Mouse (Mus musculus) neural tube, embryonic 15.5 days (tissue): ENCODE results near the gene Nlrp9b. TPM values are rescaled to one million over a fixed set of nuclear protein-coding genes. Genes with fewer than 3 reads are reported as not detected.

Source experiments
- polyA plus RNA-seq: library from polyadenylated mRNA; unstranded; fragments of >200 nt; fragmentation: Nextera tagmentation; extraction: Ambion mirVana; gene quantifications from 2 replicates; pipeline ENCODE4 v1.2.1, GENCODE M21; 2015

The Nlrp9b gene
- polyA plus RNA-seq, 1 experiment from 2014 or later: not detected

Other genes with a start within 250 kb of the Nlrp9b start
- 56.5 and 68.7 TPM in 2 replicates for gene Nectin2, start 241.0 kb upstream of the Nlrp9b start, polyA plus RNA-seq
- gene Bcam, start 220.4 kb upstream of the Nlrp9b start, polyA plus RNA-seq: 26.3 and 37.0 TPM in 2 replicates
- gene Cblc, start 194.7 kb upstream of the Nlrp9b start, polyA plus RNA-seq: 0.69 and 2.2 TPM in 2 replicates
- 1.2 and 5.2 TPM in 2 replicates for gene Bcl3, start 168.7 kb upstream of the Nlrp9b start, polyA plus RNA-seq
- 14.3 and 17.3 TPM in 2 replicates for gene Gm19345, start 139.5 kb upstream of the Nlrp9b start, polyA plus RNA-seq
- gene Ceacam16, start 130.2 kb upstream of the Nlrp9b start, polyA plus RNA-seq: 0.69 and 1.2 TPM in 2 replicates
- not detected in 2 replicates for gene Ceacam19, start 103.5 kb upstream of the Nlrp9b start, polyA plus RNA-seq
- 12.0 and 12.5 TPM in 2 replicates for gene Pvr, start 70.3 kb upstream of the Nlrp9b start, polyA plus RNA-seq
- gene Igsf23, start 40.7 kb upstream of the Nlrp9b start, polyA plus RNA-seq: 0.12 and 0.43 TPM in 2 replicates
- gene Ceacam20, start 26.1 kb upstream of the Nlrp9b start, polyA plus RNA-seq: not detected in 2 replicates
- gene Vmn1r91, start 108.2 kb downstream of the Nlrp9b start, polyA plus RNA-seq: not detected in 2 replicates
- not detected in 2 replicates for gene Gm16442, start 131.1 kb downstream of the Nlrp9b start, polyA plus RNA-seq
- not detected in 2 replicates for gene Vmn1r93, start 147.6 kb downstream of the Nlrp9b start, polyA plus RNA-seq
- not detected in 2 replicates for gene Vmn1r94, start 176.9 kb downstream of the Nlrp9b start, polyA plus RNA-seq
- not detected in 2 replicates for gene Vmn1r95, start 202.2 kb downstream of the Nlrp9b start, polyA plus RNA-seq
- gene Gm6164, start 214.1 kb downstream of the Nlrp9b start, polyA plus RNA-seq: not detected in 2 replicates
- gene Gm4498, start 242.4 kb downstream of the Nlrp9b start, polyA plus RNA-seq: not detected in 2 replicates